Mouse (Mus musculus) megakaryocyte, embryonic 14.5 days (primary cell): ENCODE results near the gene Pls3. TPM values are rescaled to one million over a fixed set of nuclear protein-coding genes. Genes with fewer than 3 reads are reported as not detected.
"Not testable (repeated sequence)": the region's sequence is repeated elsewhere in the genome, so short reads cannot be mapped to it uniquely, and the experiment has no call there.

Source experiments
- H3K27me3 ChIP-seq: replicated peaks from 2 replicates; pipeline ENCODE3; 2012; ENCODE audit warnings: inconsistent platforms
- H3K36me3 ChIP-seq: replicated peaks from 2 replicates; pipeline ENCODE3; 2012; ENCODE audit warnings: low read length, inconsistent platforms, mixed read lengths
- H3K4me1 ChIP-seq: 2 replicates; pipeline ENCODE4 v1.6.1; 2012; ENCODE audit warnings: inconsistent platforms
- H3K4me3 ChIP-seq: replicated peaks from 2 replicates; pipeline ENCODE3; 2012; ENCODE audit warnings: moderate library complexity, mild to moderate bottlenecking, inconsistent platforms
- H3K9me3 ChIP-seq: 2 replicates; pipeline ENCODE4 v1.6.1; 2012; ENCODE audit warnings: inconsistent platforms
- FLI1 ChIP-seq: IDR thresholded peaks from 2 replicates; pipeline ENCODE4 v1.6.1; 2012; ENCODE audit warnings: low read length, inconsistent platforms, mixed read lengths
- GATA1 ChIP-seq: IDR thresholded peaks from 3 replicates; pipeline ENCODE4 v1.6.1; 2012; ENCODE audit warnings: mixed read lengths, low read length, inconsistent platforms, borderline replicate concordance
- polyA plus RNA-seq: library from polyadenylated mRNA; stranded (reverse); fragments of >175 nt; gene quantifications from 2 replicates; pipeline ENCODE4 v1.2.3, GENCODE M21; 2012; ENCODE audit warnings: low replicate concordance; ENCODE audit not compliant: insufficient read depth

The Pls3 gene
- polyA plus RNA-seq, 1 experiment = not detected

GRCm38 (mm10) chrX:75796583-75796982 lies 78.4 kb downstream of the Pls3 start:
- Histone ChIP-seq H3K27me3 (peaks cover 9% of the 10 kb centered on the region), H3K9me3 (peaks cover 6% of the 10 kb centered on the region), H3K4me3 (no peak overlapping the region), H3K4me1 (no peaks in the 10 kb centered on the region), H3K36me3 (no peaks in the 10 kb centered on the region)
- TF ChIP-seq GATA1 (no peak), FLI1 (no peak)

DNA sequence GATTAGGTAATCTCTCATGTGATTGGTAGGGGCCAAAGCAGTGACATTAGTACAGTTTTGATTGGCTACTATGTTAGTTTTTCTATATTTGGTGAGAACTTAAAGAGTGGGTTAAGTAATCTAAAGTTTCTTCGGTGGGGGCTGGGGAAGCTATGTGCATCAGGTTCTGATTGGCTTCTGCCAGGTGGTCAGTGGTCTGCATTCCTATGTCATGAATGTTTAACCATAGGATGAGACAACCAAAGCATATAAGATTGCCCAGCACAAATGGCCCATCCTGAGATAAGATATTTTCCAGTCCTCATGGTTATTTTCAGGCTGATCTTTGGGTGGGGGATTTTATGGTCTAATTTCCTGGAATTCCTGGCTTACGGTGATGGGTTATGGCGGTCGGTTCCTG lies 95.2 kb downstream of the Pls3 start:
- no peaks in the 10 kb centered on the region; the same call in 1 of the 2 replicates for H3K4me1 ChIP-seq
- TF ChIP-seq GATA1 (no peak), FLI1 (no peak)

GRCm38 (mm10) chrX:75777461-75777860 lies 97.5 kb downstream of the Pls3 start:
- Histone ChIP-seq H3K36me3 (no peaks in the 10 kb centered on the region), H3K4me3 (no peak overlapping the region), H3K4me1 (no peaks in the 10 kb centered on the region; the same call in 1 of the 2 replicates), H3K27me3 (peaks cover 8% of the 10 kb centered on the region), H3K9me3 (no peaks in the 10 kb centered on the region; the same call in 1 of the 2 replicates)
- TF ChIP-seq GATA1 (no peak), FLI1 (no peak)

More for the DNA sequence above, 95.2 kb downstream of the Pls3 start:
- H3K27me3 ChIP-seq = peaks cover 14% of the 10 kb centered on the region
- H3K4me3 ChIP-seq = no peak overlapping the region
- H3K36me3 ChIP-seq = no peaks in the 10 kb centered on the region
- H3K9me3 ChIP-seq = no peaks in the 10 kb centered on the region; the same call in 1 of the 2 replicates

DNA sequence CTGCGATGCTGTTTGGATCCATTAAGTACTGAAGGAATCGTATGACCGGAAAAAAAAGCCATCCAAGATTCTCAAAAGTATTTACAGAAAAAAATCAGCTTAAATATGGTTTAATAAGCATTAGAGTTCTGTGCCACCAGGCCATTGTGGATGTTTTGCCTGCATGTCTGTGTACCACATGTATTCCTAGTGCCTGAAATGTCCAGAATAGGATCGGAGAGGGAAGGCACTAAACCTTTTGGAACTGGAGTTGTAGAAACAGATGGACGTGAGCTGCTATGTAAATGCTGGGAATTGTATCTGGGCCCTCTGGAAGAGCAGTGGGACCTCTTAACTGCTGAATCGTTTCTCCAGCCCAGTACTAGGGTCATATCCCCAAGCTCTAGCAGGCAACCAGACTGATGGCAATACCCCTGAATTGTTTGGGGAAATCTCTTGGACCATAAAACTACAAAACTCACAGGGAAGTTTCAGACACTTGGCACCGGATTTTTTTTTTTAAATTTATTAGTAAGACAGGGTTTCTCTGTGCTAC lies 110.1 kb downstream of the Pls3 start:
- H3K36me3 ChIP-seq = no peaks in the 10 kb centered on the region
- H3K4me3 ChIP-seq = peak overlapping the region; percentile 93
- peaks cover 10% of the 10 kb centered on the region for H3K27me3 ChIP-seq
- TF ChIP-seq FLI1 = no peak
- TF ChIP-seq GATA1 = no peak
- peaks cover 4% of the 10 kb centered on the region; the same call in 1 of the 2 replicates for H3K4me1 ChIP-seq
- H3K9me3 ChIP-seq = no peaks in the 10 kb centered on the region

DNA sequence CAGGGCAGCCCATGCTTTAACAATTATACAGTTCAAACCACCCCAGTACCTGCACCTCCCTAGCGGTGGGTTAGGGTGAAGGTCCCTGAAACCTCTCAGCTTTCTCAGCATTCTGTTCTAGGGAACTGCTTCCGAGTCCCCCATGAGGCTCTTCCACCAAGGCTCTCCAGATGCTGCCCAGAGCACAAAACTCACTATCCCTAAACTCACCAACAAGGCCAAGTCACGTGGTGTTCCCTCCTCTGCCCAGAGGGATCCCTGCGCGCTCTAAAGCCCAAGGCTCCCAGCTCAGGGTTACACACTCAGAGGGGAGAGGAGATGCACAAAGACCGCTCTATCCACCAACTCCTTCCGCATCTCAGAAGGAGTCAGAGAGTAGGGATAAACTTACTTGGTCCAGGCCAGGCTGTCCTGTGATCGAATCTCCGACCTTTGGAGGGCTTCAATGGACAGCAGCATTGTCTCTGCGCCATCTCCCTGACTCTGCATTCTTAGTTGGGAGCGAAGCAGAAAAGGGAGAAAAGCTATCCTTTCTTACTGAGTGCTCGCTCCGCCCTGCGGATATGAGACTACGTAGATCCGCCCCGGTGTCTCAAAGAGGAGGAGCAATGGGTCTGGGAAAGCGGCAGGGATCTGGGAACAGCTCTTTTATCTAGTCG lies 110.7 kb downstream of the Pls3 start:
- Histone ChIP-seq H3K9me3 (no peaks in the 10 kb centered on the region), H3K4me1 (peaks cover 4% of the 10 kb centered on the region; the same call in 1 of the 2 replicates), H3K27me3 (peaks cover 9% of the 10 kb centered on the region), H3K36me3 (peaks cover 3% of the 10 kb centered on the region), H3K4me3 (peak overlapping the region; percentile 93)
- TF ChIP-seq GATA1 = no peak
- TF ChIP-seq FLI1 = no peak

GRCm38 (mm10) chrX:75759461-75759860 lies 115.5 kb downstream of the Pls3 start:
- not testable (repeated sequence) for H3K27me3 ChIP-seq, H3K9me3 ChIP-seq, H3K4me1 ChIP-seq, H3K4me3 ChIP-seq, H3K36me3 ChIP-seq

- H3K27me3 ChIP-seq, H3K9me3 ChIP-seq, H3K4me1 ChIP-seq, H3K36me3 ChIP-seq: not testable (repeated sequence)
- H3K4me3 ChIP-seq = peak overlapping the region; percentile 82
Measured at GRCm38 (mm10) chrX:75759036-75759435, 115.9 kb downstream of the Pls3 start.

DNA sequence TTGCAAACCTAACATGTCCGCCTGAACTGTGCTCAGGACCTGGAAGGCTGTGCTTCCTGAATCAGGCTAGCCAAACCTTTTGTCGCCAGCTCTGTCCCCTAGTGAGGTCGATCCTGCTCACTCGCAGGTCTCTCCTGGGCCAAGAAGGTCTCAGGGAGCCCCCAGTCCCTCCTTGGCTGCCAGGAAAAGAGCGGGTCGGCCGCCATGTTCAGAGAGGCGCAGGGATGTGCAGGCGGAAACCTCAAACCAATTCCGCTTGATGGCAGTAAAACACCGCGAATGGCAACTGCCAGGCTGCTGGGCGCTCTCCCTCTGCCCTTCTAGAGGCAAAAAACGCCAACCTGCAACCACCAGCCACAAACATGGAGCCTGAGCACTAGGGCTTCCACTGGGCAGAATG lies 117.0 kb downstream of the Pls3 start:
- H3K27me3 ChIP-seq, H3K4me3 ChIP-seq, H3K4me1 ChIP-seq, H3K36me3 ChIP-seq, H3K9me3 ChIP-seq: not testable (repeated sequence)

- not testable (repeated sequence) for H3K36me3 ChIP-seq, H3K27me3 ChIP-seq, H3K4me1 ChIP-seq, H3K9me3 ChIP-seq, H3K4me3 ChIP-seq
Measured at GRCm38 (mm10) chrX:75754531-75754930, 120.5 kb downstream of the Pls3 start.

- H3K4me1 ChIP-seq, H3K27me3 ChIP-seq, H3K9me3 ChIP-seq, H3K4me3 ChIP-seq, H3K36me3 ChIP-seq: not testable (repeated sequence)
Measured at GRCm38 (mm10) chrX:75750126-75750725, 124.8 kb downstream of the Pls3 start.

DNA sequence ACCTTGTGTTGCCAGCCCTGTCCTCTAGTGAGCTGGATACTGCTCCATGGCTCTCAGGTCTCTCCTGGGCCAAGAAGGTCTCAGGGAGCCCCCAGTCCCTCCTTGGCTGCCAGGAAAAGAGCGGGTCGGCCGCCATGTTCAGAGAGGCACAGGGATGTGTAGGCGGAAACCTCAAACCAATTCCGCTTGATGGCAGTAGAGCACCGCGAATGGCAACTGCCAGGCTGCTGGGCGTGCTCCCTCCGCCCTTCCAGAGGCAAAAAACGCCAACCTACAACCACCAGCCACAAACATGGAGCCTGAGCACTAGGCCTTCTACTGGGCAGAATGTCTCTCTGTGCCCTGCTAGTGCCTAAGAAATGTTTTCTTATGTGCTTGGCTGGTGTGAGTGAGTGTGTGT lies 125.7 kb downstream of the Pls3 start:
- not testable (repeated sequence) for H3K9me3 ChIP-seq, H3K4me3 ChIP-seq, H3K4me1 ChIP-seq, H3K27me3 ChIP-seq, H3K36me3 ChIP-seq

- H3K9me3 ChIP-seq = not testable (repeated sequence)
Measured at GRCm38 (mm10) chrX:75744466-75744865, 130.5 kb downstream of the Pls3 start.

GRCm38 (mm10) chrX:75739464-75739863 lies 135.5 kb downstream of the Pls3 start:
- not testable (repeated sequence) for H3K27me3 ChIP-seq, H3K36me3 ChIP-seq, H3K4me1 ChIP-seq, H3K4me3 ChIP-seq, H3K9me3 ChIP-seq

More at GRCm38 (mm10) chrX:75744466-75744865, 130.5 kb downstream of the Pls3 start:
- not testable (repeated sequence) for H3K36me3 ChIP-seq, H3K4me3 ChIP-seq, H3K27me3 ChIP-seq, H3K4me1 ChIP-seq
